Mouse (Mus musculus) midbrain, postnatal 0 days (tissue): ENCODE results near the gene Ercc2. TPM values are rescaled to one million over a fixed set of nuclear protein-coding genes. Genes with fewer than 3 reads are reported as not detected.

Source experiments
- ATAC-seq: fragments of 200-750 bp; cut with Nextera tagmentation; 2 replicates; pipeline ENCODE4 v1.8.0; 2017; ENCODE audit warnings: moderate number of reproducible peaks, mild to moderate bottlenecking, moderate TSS enrichment, moderate library complexity; ENCODE audit not compliant: low FRiP score
- DNase-seq: peaks from one replicate; pipeline ENCODE4 v3.0.0-alpha.2; 2015; ENCODE audit warnings: low spot score
- H3K27ac ChIP-seq: fragments of 300-500 bp; sonication (generic); 2 replicates; pipeline ENCODE4 v1.5.1; 2014; ENCODE audit warnings: low read depth, mild to moderate bottlenecking, low read length, mixed read lengths
- H3K27me3 ChIP-seq: fragments of 300-500 bp; sonication (generic); 2 replicates; pipeline ENCODE4 v1.6.1; 2014; ENCODE audit warnings: low read length, control low read depth, mixed read lengths; ENCODE audit not compliant: insufficient read depth
- H3K36me3 ChIP-seq: fragments of 300-500 bp; sonication (generic); 2 replicates; pipeline ENCODE4 v1.6.1; 2014; ENCODE audit warnings: low read length, control low read depth, mixed read lengths; ENCODE audit not compliant: insufficient read depth
- H3K4me1 ChIP-seq: fragments of 300-500 bp; sonication (generic); 2 replicates; pipeline ENCODE4 v1.6.1; 2014; ENCODE audit warnings: mild to moderate bottlenecking, control low read depth, antibody characterized with exemption, low read length, mixed read lengths; ENCODE audit not compliant: insufficient read depth
- H3K4me2 ChIP-seq: fragments of 300-500 bp; sonication (generic); 2 replicates; pipeline ENCODE4 v1.6.1; 2014; ENCODE audit warnings: low read depth, mild to moderate bottlenecking, low read length, mixed read lengths; ENCODE audit not compliant: poor library complexity, severe bottlenecking
- H3K4me3 ChIP-seq: fragments of 300-500 bp; sonication (generic); 2 replicates; pipeline ENCODE4 v1.5.1; 2014; ENCODE audit warnings: low read depth, mild to moderate bottlenecking, low read length, moderate library complexity
- H3K9ac ChIP-seq: fragments of 300-500 bp; sonication (generic); replicated peaks from 2 replicates; pipeline ENCODE4 v1.6.1; 2014; ENCODE audit warnings: mild to moderate bottlenecking, low read length, moderate library complexity, mixed read lengths; ENCODE audit not compliant: poor library complexity, severe bottlenecking
- H3K9me3 ChIP-seq: fragments of 300-500 bp; sonication (generic); 2 replicates; pipeline ENCODE4 v1.6.1; 2016; ENCODE audit warnings: low read length, control low read depth
- CTCF ChIP-seq: IDR thresholded peaks from 2 replicates; pipeline ENCODE4 v1.5.1; 2016; ENCODE audit warnings: antibody characterized with exemption, mild to moderate bottlenecking
- WGBS: fragments of 180-500 bp; shearing (Covaris S2); extraction: QIAGEN DNeasy Blood & Tissue Kit; methylation state at CpG from one replicate; pipeline ENCODE4 v1.1.7; 2014; 5-methylcytosine and 5-hydroxymethylcytosine counted together
- polyA plus RNA-seq: library from polyadenylated mRNA; unstranded; fragments of >200 nt; fragmentation: Nextera tagmentation; extraction: Ambion mirVana; gene quantifications from 2 replicates; pipeline ENCODE4 v1.2.1, GENCODE M21; 2015
- total RNA-seq: library from RNA; depleted of rRNA; stranded (reverse); fragments of >200 nt; gene quantifications from 2 replicates; pipeline ENCODE4 v1.2.3, GENCODE M21; 2014; rRNA removed

Gene Ercc2
- total RNA-seq = 63.0 and 68.3 TPM in 2 replicates
- 22.9 and 26.6 TPM in 2 replicates for polyA plus RNA-seq

- H3K27ac ChIP-seq = peak within 1 kb of the TSS; percentile 69
- ATAC-seq (peak; percentile 95), DNase-seq (peak; percentile 99)
- 8% methylated on average over 38 of the region's 48 CpGs for WGBS
- TF ChIP-seq CTCF = no peak; the same call in 1 of the 2 replicates
- peaks cover 8% of the 10 kb centered on the region; the same call in 1 of the 2 replicates for H3K4me1 ChIP-seq
- H3K4me2 ChIP-seq = peak within 1 kb of the TSS; percentile 76
- H3K36me3 ChIP-seq = peaks cover 23% of the 10 kb centered on the region
- no peaks in the 10 kb centered on the region for H3K9me3 ChIP-seq
- H3K4me3 ChIP-seq = peak within 1 kb of the TSS; percentile 93
- H3K27me3 ChIP-seq = no peaks in the 10 kb centered on the region
- H3K9ac ChIP-seq = peak within 1 kb of the TSS; percentile 74
These were observed at the start of gene Ercc2 for GRCm38 (mm10) chr7:19381377-19382165. Ercc2 (plus strand) TSS chr7:19382010.

- peak; percentile 71 for DNase-seq
- 1% methylated on average over 49 of the region's 52 CpGs for WGBS
These were observed 49.0 kb upstream of the Ercc2 start for GRCm38 (mm10) chr7:19332709-19333352.

GRCm38 (mm10) chr7:19335583-19335982 is 46.2 kb upstream of the Ercc2 start:
- DNase-seq (no peak), ATAC-seq (no peak)
- Histone ChIP-seq H3K27ac (no peak overlapping the region), H3K4me3 (no peak overlapping the region), H3K9me3 (no peaks in the 10 kb centered on the region), H3K4me2 (no peak overlapping the region), H3K36me3 (no peaks in the 10 kb centered on the region), H3K27me3 (no peaks in the 10 kb centered on the region), H3K4me1 (no peaks in the 10 kb centered on the region), H3K9ac (no peak overlapping the region)
- TF ChIP-seq CTCF = no peak
- WGBS = 58% methylated on average over 3 of the region's 3 CpGs

More at GRCm38 (mm10) chr7:19332709-19333352, 49.0 kb upstream of the Ercc2 start:
- Histone ChIP-seq H3K27ac (peak overlapping the region; percentile 68), H3K4me1 (no peaks in the 10 kb centered on the region), H3K9me3 (no peaks in the 10 kb centered on the region), H3K27me3 (no peaks in the 10 kb centered on the region), H3K4me2 (peak overlapping the region; percentile 93), H3K4me3 (peak overlapping the region; percentile 65), H3K36me3 (no peaks in the 10 kb centered on the region), H3K9ac (peak overlapping the region; percentile 86)
- no peak for TF ChIP-seq CTCF
- ATAC-seq = peak; percentile 64

GRCm38 (mm10) chr7:19337122-19337521 is 44.7 kb upstream of the Ercc2 start:
- ATAC-seq = no peak
- WGBS = 76% methylated on average over 10 of the region's 10 CpGs
- no peak for TF ChIP-seq CTCF

GRCm38 (mm10) chr7:19338060-19338459 is 43.8 kb upstream of the Ercc2 start:
- no peak overlapping the region for H3K4me2 ChIP-seq
- no peaks in the 10 kb centered on the region for H3K36me3 ChIP-seq
- H3K4me1 ChIP-seq = peaks cover 4% of the 10 kb centered on the region; the same call in 1 of the 2 replicates
- H3K27me3 ChIP-seq = peaks cover 4% of the 10 kb centered on the region; the same call in 1 of the 2 replicates
- ATAC-seq (no peak), DNase-seq (no peak)
- TF ChIP-seq CTCF = no peak
- H3K9ac ChIP-seq = no peak overlapping the region
- WGBS = 60% methylated on average over 2 of the region's 2 CpGs
- H3K9me3 ChIP-seq = no peaks in the 10 kb centered on the region
- H3K4me3 ChIP-seq = no peak overlapping the region
- no peak overlapping the region for H3K27ac ChIP-seq

More at GRCm38 (mm10) chr7:19337122-19337521, 44.7 kb upstream of the Ercc2 start:
- Histone ChIP-seq H3K27me3 (peaks cover 3% of the 10 kb centered on the region; the same call in 1 of the 2 replicates), H3K9me3 (no peaks in the 10 kb centered on the region), H3K36me3 (no peaks in the 10 kb centered on the region), H3K4me3 (no peak overlapping the region), H3K27ac (no peak overlapping the region), H3K4me1 (peaks cover under 1% of the 10 kb centered on the region; the same call in 1 of the 2 replicates), H3K9ac (no peak overlapping the region), H3K4me2 (no peak overlapping the region)
- no peak for DNase-seq

GRCm38 (mm10) chr7:19338596-19338995 is 43.2 kb upstream of the Ercc2 start:
- H3K27ac ChIP-seq = no peak overlapping the region
- DNase-seq = no peak
- H3K27me3 ChIP-seq = peaks cover 4% of the 10 kb centered on the region; the same call in 1 of the 2 replicates
- ATAC-seq = no peak
- H3K9ac ChIP-seq = no peak overlapping the region
- peaks cover 4% of the 10 kb centered on the region; the same call in 1 of the 2 replicates for H3K4me1 ChIP-seq
- no peaks in the 10 kb centered on the region for H3K9me3 ChIP-seq
- no peaks in the 10 kb centered on the region for H3K36me3 ChIP-seq
- H3K4me3 ChIP-seq = no peak overlapping the region
- no peak overlapping the region for H3K4me2 ChIP-seq
- TF ChIP-seq CTCF = no peak
- 75% methylated on average over 7 of the region's 7 CpGs for WGBS
